Mouse (Mus musculus): ENCODE data around the gene Palld. TPM values are rescaled to one million over a fixed set of nuclear protein-coding genes. Genes with fewer than 3 reads are reported as not detected.

Gene Palld
- total RNA-seq, 2 experiments from 2014 or later: 2.8 to 4.0 TPM

GRCm38 (mm10) chr8:61698959-61699358 is 203.5 kb downstream of the Palld start:
- DNase-seq (ENCODE audit: low spot score in 2 of 2): no peak
- intact Hi-C loops (cut with DNase I): no loop called here

GRCm38 (mm10) chr8:61697728-61698385 is 204.6 kb downstream of the Palld start:
- no peak for DNase-seq (ENCODE audit: low spot score in 2 of 2)
- intact Hi-C loops (cut with DNase I): no loop called here

GRCm38 (mm10) chr8:61696846-61697455 is 205.5 kb downstream of the Palld start:
- intact Hi-C loops (cut with DNase I): no loop called here
- DNase-seq (ENCODE audit: low spot score in 2 of 2): no peak

- intact Hi-C loops (cut with DNase I): no loop called here
- DNase-seq (ENCODE audit: low spot score in 2 of 2): no peak
These were observed 207.1 kb downstream of the Palld start for GRCm38 (mm10) chr8:61695416-61695815.

GRCm38 (mm10) chr8:61692866-61693265 is 209.6 kb downstream of the Palld start:
- DNase-seq (ENCODE audit: low spot score in 2 of 2): no peak
- intact Hi-C loops (cut with DNase I): no loop called here

- no peak for DNase-seq (ENCODE audit: low spot score in 2 of 2)
- intact Hi-C loops (cut with DNase I): no loop called here
These were observed 210.4 kb downstream of the Palld start for GRCm38 (mm10) chr8:61692129-61692528.

GRCm38 (mm10) chr8:61691391-61691790 is 211.1 kb downstream of the Palld start:
- no peak for DNase-seq (ENCODE audit: low spot score in 2 of 2)
- intact Hi-C loops (cut with DNase I): no loop called here

GRCm38 (mm10) chr8:61687071-61687470 is 215.4 kb downstream of the Palld start:
- intact Hi-C loops (cut with DNase I): loop anchor here (2.0 kb wide), 1 partner anchor 146 kb away; no protein-coding TSS in a partner anchor
- no peak for DNase-seq (ENCODE audit: low spot score in 2 of 2)

- intact Hi-C loops (cut with DNase I): loop anchor here (2.0 kb wide), 1 partner anchor 146 kb away; no protein-coding TSS in a partner anchor
- no peak for DNase-seq (ENCODE audit: low spot score in 2 of 2)
These were observed 216.2 kb downstream of the Palld start for GRCm38 (mm10) chr8:61686340-61686739.

- no peak for DNase-seq (ENCODE audit: low spot score in 2 of 2)
- intact Hi-C loops (cut with DNase I): no loop called here
These were observed 217.2 kb downstream of the Palld start for GRCm38 (mm10) chr8:61685280-61685679.

- intact Hi-C loops (cut with DNase I): no loop called here
- DNase-seq (ENCODE audit: low spot score in 2 of 2): no peak
These were observed 218.1 kb downstream of the Palld start for GRCm38 (mm10) chr8:61684280-61684939.

- intact Hi-C loops (cut with DNase I): no loop called here
- no peak for DNase-seq (ENCODE audit: low spot score in 2 of 2)
These were observed 219.6 kb downstream of the Palld start for GRCm38 (mm10) chr8:61682902-61683301.

GRCm38 (mm10) chr8:61681217-61681616 is 221.3 kb downstream of the Palld start:
- no peak for DNase-seq (ENCODE audit: low spot score in 2 of 2)
- intact Hi-C loops (cut with DNase I): no loop called here

- intact Hi-C loops (cut with DNase I): no loop called here
- DNase-seq (ENCODE audit: low spot score in 2 of 2): no peak
These were observed 225.3 kb downstream of the Palld start for GRCm38 (mm10) chr8:61677227-61677626.

GRCm38 (mm10) chr8:61671151-61671550 is 231.3 kb downstream of the Palld start:
- intact Hi-C loops (cut with DNase I): no loop called here
- DNase-seq (ENCODE audit: low spot score in 2 of 2): no peak

GRCm38 (mm10) chr8:61670376-61670775 is 232.1 kb downstream of the Palld start:
- intact Hi-C loops (cut with DNase I): no loop called here
- DNase-seq (ENCODE audit: low spot score in 2 of 2): no peak

GRCm38 (mm10) chr8:61666919-61667318 is 235.6 kb downstream of the Palld start:
- intact Hi-C loops (cut with DNase I): no loop called here
- DNase-seq (ENCODE audit: low spot score in 2 of 2): no peak

- intact Hi-C loops (cut with DNase I): no loop called here
- DNase-seq (ENCODE audit: low spot score in 2 of 2): no peak
These were observed 237.5 kb downstream of the Palld start for GRCm38 (mm10) chr8:61665021-61665420.

GRCm38 (mm10) chr8:61664162-61664561 is 238.3 kb downstream of the Palld start:
- no peak for DNase-seq (ENCODE audit: low spot score in 2 of 2)
- intact Hi-C loops (cut with DNase I): no loop called here

- intact Hi-C loops (cut with DNase I): no loop called here
- no peak for DNase-seq (ENCODE audit: low spot score in 2 of 2)
These were observed 239.7 kb downstream of the Palld start for GRCm38 (mm10) chr8:61662829-61663228.

- intact Hi-C loops (cut with DNase I): no loop called here
These were observed 240.9 kb downstream of the Palld start for GRCm38 (mm10) chr8:61661611-61662010.

More at GRCm38 (mm10) chr8:61661611-61662010, 240.9 kb downstream of the Palld start:
- DNase-seq (ENCODE audit: low spot score in 2 of 2): no peak
